Mouse (Mus musculus) kidney, embryonic 16.5 days (tissue): ENCODE measurements at regions not wholly inside any gene's neighbourhood (a gene's known extent, or its start where the extent isn't known, plus 50 kb on each side); places are given as distances from the start of the nearest gene placed in this dataset.

Experiments
- ATAC-seq: fragments of 200-750 bp; cut with Nextera tagmentation; 2 replicates; pipeline ENCODE4 v1.8.0; 2017; ENCODE audit warnings: moderate TSS enrichment; ENCODE audit not compliant: low FRiP score, low TSS enrichment
- H3K27ac ChIP-seq: fragments of 300-500 bp; sonication (generic); 2 replicates; pipeline ENCODE4 v1.5.1; 2014; ENCODE audit warnings: low read length
- H3K27me3 ChIP-seq: fragments of 300-500 bp; sonication (generic); 2 replicates; pipeline ENCODE4 v1.6.1; 2014; ENCODE audit warnings: low read length, control low read depth, mixed read lengths; ENCODE audit not compliant: insufficient read depth
- H3K36me3 ChIP-seq: fragments of 300-500 bp; sonication (generic); 2 replicates; pipeline ENCODE4 v1.6.1; 2014; ENCODE audit warnings: low read length, control low read depth, mixed read lengths; ENCODE audit not compliant: insufficient read depth
- H3K4me1 ChIP-seq: fragments of 300-500 bp; sonication (generic); 2 replicates; pipeline ENCODE4 v1.6.1; 2014; ENCODE audit warnings: low read length, control low read depth, mixed read lengths; ENCODE audit not compliant: insufficient read depth
- H3K4me2 ChIP-seq: fragments of 300-500 bp; sonication (generic); replicated peaks from 2 replicates; pipeline ENCODE4 v1.6.1; 2014; ENCODE audit warnings: low read depth, low read length
- H3K4me3 ChIP-seq: fragments of 300-500 bp; sonication (generic); 2 replicates; pipeline ENCODE4 v1.5.1; 2014; ENCODE audit warnings: mild to moderate bottlenecking, low read length
- H3K9ac ChIP-seq: fragments of 300-500 bp; sonication (generic); replicated peaks from 2 replicates; pipeline ENCODE4 v1.6.1; 2014; ENCODE audit warnings: low read length
- H3K9me3 ChIP-seq: fragments of 300-500 bp; sonication (generic); 2 replicates; pipeline ENCODE4 v1.6.1; 2016; ENCODE audit warnings: low read length, control low read depth
- WGBS: fragments of 180-500 bp; shearing (Covaris S2); extraction: QIAGEN DNeasy Blood & Tissue Kit; methylation state at CpG from one replicate; pipeline ENCODE4 v1.1.7; 2014; 5-methylcytosine and 5-hydroxymethylcytosine counted together

DNA sequence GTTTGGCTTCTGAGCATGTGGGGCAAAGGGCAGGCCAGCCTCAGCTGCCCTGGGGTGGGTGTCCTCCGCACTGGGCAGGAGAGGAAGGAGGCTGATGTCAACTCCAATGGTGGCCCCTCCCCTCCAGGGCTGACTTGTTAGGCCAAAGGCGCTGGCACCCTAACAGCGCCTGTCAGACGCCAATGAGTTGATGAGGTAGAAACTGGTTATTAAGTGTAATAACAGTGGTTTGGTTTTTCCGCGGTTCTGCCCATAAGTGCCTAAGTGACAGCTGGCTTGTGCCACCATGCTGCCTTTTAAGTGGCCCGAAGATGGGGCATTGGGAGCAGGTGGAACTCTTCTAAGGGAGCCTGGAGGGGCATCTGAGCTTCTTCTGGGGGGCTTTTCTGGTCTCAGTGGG is 74.5 kb upstream of the 4931429L15Rik start:
- H3K4me3 ChIP-seq: no peak overlapping the region
- H3K27me3 ChIP-seq: peaks cover 23% of the 10 kb centered on the region
- WGBS: 69% methylated on average over 7 of the region's 7 CpGs

DNA sequence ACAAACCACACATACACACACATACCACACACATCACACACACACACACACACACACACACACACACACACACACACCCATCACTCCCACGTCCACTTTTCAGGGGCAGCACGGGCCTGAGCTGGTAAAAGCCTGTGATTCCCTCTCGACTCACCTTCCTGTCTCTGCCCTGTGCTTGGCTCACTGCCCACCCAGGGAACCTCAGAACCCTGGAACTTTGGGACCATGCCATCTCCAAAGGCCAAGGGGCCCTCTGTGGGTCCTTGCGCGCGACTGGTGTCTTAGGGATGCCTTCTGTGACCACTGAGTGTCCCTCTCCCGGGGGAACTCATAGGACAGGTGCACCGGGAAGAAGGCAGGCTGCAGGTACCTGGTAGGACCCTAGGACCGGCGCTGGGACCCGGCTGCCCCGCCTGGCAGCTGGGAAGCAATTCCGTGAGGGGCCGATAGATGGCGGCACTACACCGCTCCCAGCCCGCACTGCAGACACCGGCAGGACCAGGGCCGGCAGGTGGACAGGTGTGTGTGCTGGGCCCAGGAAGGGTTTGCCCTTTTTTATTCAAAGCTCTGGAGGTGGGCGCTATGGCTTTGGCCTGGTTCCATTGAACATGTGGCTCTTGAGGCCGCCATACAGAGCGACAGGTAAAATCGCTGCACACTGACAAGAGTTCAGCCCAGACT is 73.0 kb upstream of the 4931429L15Rik start:
- H3K9me3 ChIP-seq: no peaks in the 10 kb centered on the region
- no peak overlapping the region for H3K4me2 ChIP-seq
- peaks cover 23% of the 10 kb centered on the region for H3K27me3 ChIP-seq
- no peak overlapping the region for H3K27ac ChIP-seq
- no peak overlapping the region for H3K4me3 ChIP-seq
- peaks cover 2% of the 10 kb centered on the region; the same call in 1 of the 2 replicates for H3K4me1 ChIP-seq
- 5% methylated on average over 23 of the region's 23 CpGs for WGBS
- no peaks in the 10 kb centered on the region for H3K36me3 ChIP-seq
- ATAC-seq: peak; percentile 70; the same call in 1 of the 2 replicates
- no peak overlapping the region for H3K9ac ChIP-seq

More for the DNA sequence above, 74.5 kb upstream of the 4931429L15Rik start:
- Histone ChIP-seq H3K9me3 (peaks cover 4% of the 10 kb centered on the region; the same call in 1 of the 2 replicates), H3K9ac (no peak overlapping the region), H3K27ac (no peak overlapping the region), H3K4me1 (peaks cover 2% of the 10 kb centered on the region; the same call in 1 of the 2 replicates), H3K36me3 (no peaks in the 10 kb centered on the region), H3K4me2 (no peak overlapping the region)
- no peak for ATAC-seq

DNA sequence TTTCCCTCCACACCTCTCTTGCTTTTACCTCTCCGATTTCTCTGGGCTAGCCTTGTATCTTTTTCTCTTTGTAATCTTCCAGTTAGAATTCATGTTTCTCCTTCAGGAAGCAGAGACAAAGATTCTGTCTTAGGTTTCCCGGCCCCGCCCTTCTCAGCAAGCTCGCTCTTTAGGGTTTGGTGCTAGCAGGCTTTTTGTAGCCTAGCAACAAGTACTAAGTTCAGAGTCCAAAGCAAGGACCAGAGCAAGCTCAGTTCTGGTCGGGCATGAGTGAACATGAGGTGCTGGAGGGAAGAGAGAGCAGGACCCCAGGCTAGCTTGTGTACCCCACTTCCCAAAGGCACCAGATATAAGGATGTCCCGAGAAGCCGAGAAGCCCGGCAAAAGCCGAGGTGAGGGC is 70.0 kb upstream of the 4931429L15Rik start:
- peak; percentile 70 for ATAC-seq
- Histone ChIP-seq H3K4me3 (peak overlapping the region; percentile 40), H3K27me3 (peaks cover 15% of the 10 kb centered on the region; the same call in 1 of the 2 replicates), H3K9ac (peak overlapping the region; percentile 52), H3K36me3 (no peaks in the 10 kb centered on the region), H3K4me1 (peaks cover 2% of the 10 kb centered on the region; the same call in 1 of the 2 replicates), H3K4me2 (peak overlapping the region; percentile 64), H3K27ac (no peak overlapping the region), H3K9me3 (peaks cover 5% of the 10 kb centered on the region; the same call in 1 of the 2 replicates)
- 8% methylated on average over 9 of the region's 9 CpGs for WGBS

DNA sequence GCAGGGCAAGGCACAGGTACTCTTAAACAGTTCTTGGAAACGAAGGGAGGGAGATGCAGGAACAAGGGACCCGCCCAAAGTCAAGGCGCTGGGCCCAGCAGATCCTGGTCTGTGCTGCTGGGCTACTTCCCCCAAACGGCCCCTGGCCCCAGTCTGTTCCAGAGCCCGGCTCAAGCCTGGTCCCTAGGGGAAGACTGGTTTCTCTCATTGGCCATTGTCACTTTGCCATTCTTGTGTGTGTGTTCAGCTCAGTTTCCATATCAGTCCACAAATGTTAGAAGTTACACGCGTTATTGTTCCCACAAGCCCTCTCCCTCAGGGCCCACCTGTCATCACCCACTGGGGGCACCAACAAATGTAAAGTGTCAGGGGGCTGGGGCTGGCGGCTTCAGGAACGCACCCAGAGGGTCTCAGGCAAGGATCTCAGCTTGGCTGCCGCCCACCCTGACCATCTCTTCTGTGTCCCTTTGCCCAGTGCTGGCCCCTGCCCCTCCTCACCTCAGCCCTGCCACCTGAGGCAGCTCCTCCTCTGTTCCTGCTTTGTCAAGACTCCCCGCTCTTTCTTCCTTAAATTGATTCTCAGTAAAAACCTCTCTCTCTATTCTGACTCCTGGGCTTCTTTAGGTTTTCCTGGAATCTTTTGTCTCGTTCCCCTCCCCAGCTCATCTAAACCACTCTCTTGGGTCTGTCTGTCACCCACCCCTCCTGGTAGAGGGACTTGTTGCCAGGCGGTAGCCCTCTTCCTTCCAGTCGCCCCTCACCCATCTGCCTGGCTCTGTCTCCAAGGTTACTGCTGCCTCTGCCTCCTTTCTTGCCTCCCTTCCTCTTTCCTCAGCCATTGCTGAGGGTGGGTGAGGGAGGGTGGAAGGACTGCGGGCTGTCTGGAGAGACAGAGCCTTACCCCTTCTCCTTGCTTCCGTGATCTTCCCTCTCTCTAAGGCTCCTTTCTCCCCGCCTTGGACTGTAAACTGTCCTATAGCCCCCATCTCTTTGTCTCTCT is 69.2 kb upstream of the 4931429L15Rik start:
- 39% methylated on average over 17 of the region's 17 CpGs for WGBS
- ATAC-seq: peak; percentile 46
- Histone ChIP-seq H3K36me3 (no peaks in the 10 kb centered on the region), H3K9me3 (peaks cover 5% of the 10 kb centered on the region; the same call in 1 of the 2 replicates), H3K4me3 (peak overlapping the region; percentile 40), H3K9ac (peak overlapping the region; percentile 52), H3K4me1 (peaks cover 2% of the 10 kb centered on the region; the same call in 1 of the 2 replicates), H3K4me2 (peak overlapping the region; percentile 64), H3K27me3 (peaks cover 13% of the 10 kb centered on the region; the same call in 1 of the 2 replicates), H3K27ac (no peak overlapping the region)

DNA sequence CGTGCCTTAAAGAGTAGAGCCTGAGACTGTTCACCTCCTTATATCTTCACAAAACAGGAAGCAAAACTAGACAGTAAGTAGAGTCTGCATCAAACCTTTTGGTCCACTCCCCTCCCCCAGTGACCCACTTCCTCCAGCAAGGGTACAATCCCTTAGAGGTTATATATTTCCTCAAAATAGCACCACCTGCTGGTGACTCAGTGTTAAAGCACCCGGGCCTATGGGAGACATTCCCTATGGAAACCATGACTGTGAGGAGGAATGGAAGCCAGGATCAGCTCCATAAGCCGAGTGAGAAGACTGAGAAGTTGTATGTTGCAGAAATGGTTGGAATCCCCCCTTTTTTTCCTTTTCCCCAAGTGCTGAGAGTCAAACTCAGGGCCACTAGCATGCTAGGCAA is 66.5 kb upstream of the 4931429L15Rik start:
- H3K27ac ChIP-seq: no peak overlapping the region
- H3K4me2 ChIP-seq: no peak overlapping the region
- H3K9ac ChIP-seq: no peak overlapping the region
- no peaks in the 10 kb centered on the region for H3K36me3 ChIP-seq
- no peak for ATAC-seq
- peaks cover 5% of the 10 kb centered on the region; the same call in 1 of the 2 replicates for H3K9me3 ChIP-seq
- H3K4me1 ChIP-seq: peaks cover 2% of the 10 kb centered on the region; the same call in 1 of the 2 replicates
- no peak overlapping the region for H3K4me3 ChIP-seq
- 94% methylated on average over 3 of the region's 3 CpGs for WGBS
- 0 out of 2 replicates have a peak, but pooled peaks cover 4% of the 10 kb centered on the region for H3K27me3 ChIP-seq

DNA sequence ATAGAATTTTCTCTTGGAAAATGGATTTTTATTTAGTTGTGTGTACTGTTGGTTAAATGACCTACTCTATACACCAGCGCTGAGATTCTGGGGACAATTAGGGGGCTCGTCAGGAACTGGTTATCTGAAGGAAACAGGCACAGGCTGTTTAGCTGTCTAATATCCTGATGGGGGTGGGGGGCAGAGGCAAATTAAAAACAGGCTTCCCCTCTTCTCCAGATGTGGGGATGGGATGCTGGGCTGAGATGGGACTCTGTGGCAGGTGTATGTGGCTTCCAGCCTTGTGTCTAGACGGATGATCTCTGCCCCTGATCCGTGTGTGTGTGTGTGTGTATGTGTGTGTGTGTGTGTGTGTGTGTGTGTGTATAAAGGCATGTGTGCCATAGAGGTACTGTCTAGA is 61.6 kb upstream of the 4931429L15Rik start:
- no peak for ATAC-seq
- 63% methylated on average over 4 of the region's 4 CpGs for WGBS
- H3K9me3 ChIP-seq: peaks cover 4% of the 10 kb centered on the region; the same call in 1 of the 2 replicates
- no peak overlapping the region for H3K4me2 ChIP-seq
- no peak overlapping the region for H3K4me3 ChIP-seq
- no peaks in the 10 kb centered on the region for H3K36me3 ChIP-seq
- H3K4me1 ChIP-seq: no peaks in the 10 kb centered on the region
- 0 out of 2 replicates have a peak, but pooled peaks cover 4% of the 10 kb centered on the region for H3K27me3 ChIP-seq
- H3K27ac ChIP-seq: no peak overlapping the region
- H3K9ac ChIP-seq: no peak overlapping the region

DNA sequence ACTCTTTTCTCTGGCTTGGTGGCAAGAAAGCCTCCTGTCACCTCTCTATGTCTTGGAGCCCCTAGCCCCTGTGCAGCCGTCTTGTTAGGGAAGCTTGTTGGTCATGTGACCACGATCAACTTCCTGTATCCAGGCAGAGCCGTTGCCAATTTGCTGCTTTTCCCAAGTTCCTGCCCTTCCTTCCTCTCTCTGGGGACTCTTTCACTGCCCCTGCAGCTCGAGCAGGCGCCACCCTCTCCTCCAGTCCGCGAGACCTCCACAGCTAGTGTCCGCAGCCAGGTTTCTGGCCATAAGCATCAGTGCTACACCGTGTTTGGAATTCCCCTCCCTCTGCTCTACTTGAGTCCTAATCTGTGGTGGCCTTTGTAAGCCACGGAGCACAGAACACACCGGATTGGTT is 59.7 kb upstream of the 4931429L15Rik start:
- Histone ChIP-seq H3K27me3 (0 out of 2 replicates have a peak, but pooled peaks cover 4% of the 10 kb centered on the region), H3K4me3 (no peak overlapping the region), H3K27ac (no peak overlapping the region), H3K9me3 (no peaks in the 10 kb centered on the region), H3K4me1 (no peaks in the 10 kb centered on the region), H3K9ac (no peak overlapping the region), H3K4me2 (no peak overlapping the region), H3K36me3 (no peaks in the 10 kb centered on the region)
- ATAC-seq: no peak
- WGBS: 70% methylated on average over 11 of the region's 11 CpGs

DNA sequence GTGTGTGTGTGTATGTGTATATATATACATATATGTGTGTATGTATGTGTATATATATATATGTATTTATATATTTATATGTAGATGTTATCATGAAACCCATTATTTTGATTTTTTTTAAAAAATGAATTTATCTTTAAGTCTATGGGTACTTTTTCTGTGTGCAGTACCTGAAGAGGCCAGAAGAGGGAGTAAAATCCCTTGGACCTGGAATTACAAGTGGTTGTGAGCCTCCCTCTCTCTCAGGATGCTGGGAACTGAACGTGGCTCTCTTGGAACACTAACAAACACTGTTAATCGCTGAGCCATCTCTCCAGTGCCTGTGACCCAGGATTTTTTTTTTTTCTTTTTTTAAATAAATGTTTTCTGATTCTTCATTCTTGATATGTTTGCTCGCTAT is 58.6 kb upstream of the 4931429L15Rik start:
- no peak overlapping the region for H3K4me2 ChIP-seq
- WGBS: 85% methylated on average over 3 of the region's 3 CpGs

More for the DNA sequence above, 58.6 kb upstream of the 4931429L15Rik start:
- Histone ChIP-seq H3K9ac (no peak overlapping the region), H3K36me3 (no peaks in the 10 kb centered on the region), H3K27me3 (no peaks in the 10 kb centered on the region), H3K27ac (no peak overlapping the region), H3K4me1 (no peaks in the 10 kb centered on the region), H3K4me3 (no peak overlapping the region), H3K9me3 (no peaks in the 10 kb centered on the region)
- no peak for ATAC-seq
